Mouse (Mus musculus): ENCODE measurements at regions not wholly inside any gene's neighbourhood (a gene's known extent, or its start where the extent isn't known, plus 50 kb on each side); places are given as distances from the start of the nearest gene placed in this dataset.

DNA sequence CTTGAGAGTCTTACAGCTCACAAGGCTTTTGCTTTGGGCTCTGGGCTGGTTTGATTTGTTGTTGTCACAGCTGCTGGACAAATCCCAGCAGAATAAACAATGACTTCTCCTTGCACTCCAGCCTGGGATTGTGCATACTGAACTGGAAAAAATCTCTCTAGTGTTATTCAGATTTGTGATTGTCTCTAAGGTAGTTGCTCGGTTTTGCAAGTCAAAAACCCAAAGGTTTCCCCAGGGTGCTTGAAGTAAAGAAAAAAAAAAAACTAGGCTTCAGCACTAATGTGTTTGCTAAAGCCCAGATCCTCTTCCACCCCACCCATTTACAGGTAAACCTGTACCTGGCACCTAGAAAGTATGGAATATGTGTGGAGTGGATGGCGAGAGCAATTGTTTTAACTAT lies 149.5 kb upstream of the Spef2 start:
- no peak for DNase-seq

DNA sequence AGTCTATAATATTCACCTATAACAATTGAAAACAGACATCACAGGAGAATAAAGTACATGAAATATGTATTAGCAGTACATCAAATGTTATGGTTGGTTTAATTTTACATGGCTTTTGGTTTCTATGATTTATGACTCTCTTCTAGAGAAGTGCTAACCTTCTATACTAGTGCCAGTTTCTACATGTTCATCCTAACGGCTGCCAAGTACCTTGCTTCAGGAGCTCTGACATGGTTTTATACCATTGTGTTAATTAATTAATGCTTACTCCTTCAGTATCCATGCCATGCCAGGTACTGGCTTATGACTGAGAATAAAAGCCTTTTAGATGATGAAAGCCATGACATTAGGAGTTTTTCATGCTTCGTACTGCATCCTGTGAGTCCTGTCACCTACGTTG lies 144.5 kb upstream of the Spef2 start:
- DNase-seq: no peak

DNA sequence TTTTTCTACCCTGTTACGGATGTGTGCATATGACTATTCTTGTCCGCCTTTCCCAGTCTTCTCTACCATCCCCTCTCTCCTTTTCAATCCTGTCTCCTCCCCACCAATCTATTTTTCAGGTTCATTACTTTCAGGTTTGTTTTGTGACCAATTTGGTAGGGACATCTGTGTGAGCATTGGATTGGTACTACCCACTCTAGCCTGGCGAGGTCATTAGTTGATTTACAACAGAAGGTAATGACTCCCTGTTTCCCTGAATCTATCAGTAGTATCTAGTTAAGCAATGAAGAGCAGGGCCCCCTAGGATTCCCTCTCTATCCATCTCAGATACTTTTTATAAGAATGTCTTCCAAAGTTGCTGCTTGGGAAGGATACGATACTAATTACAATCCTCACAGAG lies 143.5 kb upstream of the Spef2 start:
- no peak for DNase-seq

DNA sequence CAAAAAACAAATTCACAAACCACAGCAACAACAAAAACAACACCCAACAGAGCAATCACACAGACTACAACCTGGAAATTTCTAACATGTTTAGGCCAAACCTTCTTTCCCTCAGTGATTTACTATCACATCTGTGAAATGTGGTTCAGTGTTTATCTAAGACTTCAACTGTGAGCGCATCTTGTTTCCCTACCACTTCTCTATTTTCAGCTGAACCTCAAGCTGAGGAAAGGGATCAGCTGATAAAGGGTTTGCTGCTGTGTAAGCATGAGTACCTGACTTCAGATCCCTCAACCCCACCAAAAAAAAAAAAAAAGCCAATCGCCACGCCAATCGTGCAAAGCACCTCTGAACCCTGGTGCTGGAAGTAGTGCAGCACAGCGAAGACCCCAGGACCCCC lies 142.8 kb upstream of the Spef2 start:
- no peak for DNase-seq

DNA sequence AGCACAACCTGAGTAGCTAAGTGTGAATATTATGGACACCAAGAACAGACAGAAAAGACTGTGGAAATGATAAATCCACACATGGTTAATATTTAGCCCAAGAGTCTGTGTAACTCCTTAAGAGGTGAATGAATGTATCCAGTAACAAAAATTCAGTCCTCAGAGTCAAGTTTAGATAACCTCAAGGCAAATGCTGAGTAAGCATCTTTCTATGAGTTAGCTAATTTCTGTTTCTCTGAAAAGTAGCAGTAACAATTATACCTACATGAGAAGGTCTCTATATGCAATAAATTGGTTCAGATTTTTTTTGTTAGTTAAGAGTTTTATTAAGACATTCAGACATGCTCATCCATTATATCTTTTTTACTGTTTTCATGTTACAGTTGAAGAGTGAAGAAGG lies 127.1 kb upstream of the Spef2 start:
- no peak for DNase-seq

DNA sequence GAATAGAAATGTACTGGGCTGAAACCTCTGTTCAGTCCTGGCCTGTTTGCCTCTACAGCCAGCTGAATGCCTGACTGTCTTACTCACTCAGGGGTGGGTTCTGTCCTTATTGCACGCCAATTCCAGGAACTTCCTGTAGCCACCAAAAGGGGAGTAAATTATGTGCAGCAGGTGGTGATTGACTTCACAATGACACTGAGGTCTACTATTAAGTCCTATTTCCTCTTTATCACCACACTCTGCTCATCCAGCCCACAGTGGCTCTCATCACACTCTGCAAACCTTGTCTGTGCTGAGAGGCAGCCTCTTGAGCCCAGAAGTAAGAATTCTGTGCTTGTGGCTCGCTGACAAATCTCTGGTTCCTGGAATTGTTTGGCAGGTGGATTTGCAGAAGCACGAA lies 121.5 kb upstream of the Spef2 start:
- no peak for DNase-seq

DNA sequence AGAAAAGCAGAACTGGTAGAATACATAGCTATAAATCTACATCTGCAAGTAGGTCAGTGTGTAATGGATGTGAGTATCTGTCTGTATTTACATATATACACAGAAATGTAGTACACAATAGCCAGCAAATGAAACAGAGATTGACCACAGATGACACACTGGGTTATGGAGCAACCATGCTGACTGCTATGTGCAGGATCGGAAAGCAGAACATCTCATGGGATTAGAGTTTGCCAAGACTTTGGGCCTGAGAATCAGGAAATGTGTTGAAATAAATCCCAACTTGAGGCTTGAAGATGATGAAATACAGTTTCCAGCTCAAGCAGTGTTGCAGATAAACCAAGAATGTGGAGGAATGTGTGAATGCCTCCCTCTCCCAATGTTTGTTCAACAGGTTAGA lies 116.1 kb upstream of the Spef2 start:
- no peak for DNase-seq

DNA sequence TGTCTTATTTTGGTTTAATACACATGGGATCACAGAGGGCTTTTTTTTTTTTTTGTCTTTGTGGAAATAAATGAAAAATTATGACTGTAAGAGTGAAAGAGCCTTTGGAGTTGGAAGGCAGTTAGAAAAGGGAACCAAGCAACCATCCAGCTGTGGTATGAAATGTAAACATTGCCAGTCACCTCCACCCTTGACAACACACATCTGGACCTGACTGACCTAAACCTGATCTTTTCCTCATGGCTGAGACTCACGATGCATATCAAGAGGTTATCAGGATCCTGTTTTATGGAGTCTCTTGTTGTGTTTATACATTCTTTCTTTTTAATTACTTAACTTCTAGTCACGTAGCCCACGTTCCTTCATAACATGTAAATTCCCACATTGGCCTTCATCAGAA lies 113.2 kb upstream of the Spef2 start:
- DNase-seq: no peak

DNA sequence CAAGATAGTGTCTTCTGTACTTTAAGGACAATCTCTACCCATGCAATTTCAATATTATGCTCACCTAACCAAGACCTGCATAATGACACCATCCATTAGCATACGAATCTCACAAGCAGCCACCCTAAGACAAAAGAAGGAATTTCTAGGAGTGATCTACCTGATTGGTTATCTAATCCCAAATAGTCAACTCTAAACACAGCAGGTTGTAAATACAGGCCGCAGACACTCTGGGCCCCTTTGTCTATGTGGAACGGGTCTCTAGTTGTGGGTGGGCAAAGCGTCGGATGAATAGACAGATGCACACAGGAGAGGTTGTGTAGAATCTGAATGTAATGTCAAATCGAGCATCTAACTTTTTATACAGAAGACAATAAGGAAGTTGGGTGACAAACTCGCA lies 91.0 kb upstream of the Spef2 start:
- no peak for DNase-seq

DNA sequence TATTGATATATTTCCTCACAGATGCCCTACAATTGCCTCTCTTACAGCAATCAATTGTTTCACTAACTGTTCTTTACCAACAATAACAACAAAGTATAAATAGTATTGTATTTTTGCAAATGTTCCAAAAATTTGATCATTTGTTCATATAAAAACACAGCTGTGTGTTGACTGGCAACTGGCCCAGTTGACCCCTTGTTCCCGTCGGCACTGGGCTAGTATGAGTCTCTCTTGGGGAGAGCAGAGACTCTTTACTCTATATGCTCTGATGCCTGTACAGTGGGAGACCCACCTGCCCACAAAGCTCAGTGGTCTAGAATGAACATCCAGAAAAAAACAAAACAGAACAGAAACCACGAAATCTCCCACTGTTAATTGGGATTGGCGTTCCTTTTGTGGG lies 86.4 kb upstream of the Spef2 start:
- peak in 1 of 2 experiments; percentile 3 for DNase-seq

DNA sequence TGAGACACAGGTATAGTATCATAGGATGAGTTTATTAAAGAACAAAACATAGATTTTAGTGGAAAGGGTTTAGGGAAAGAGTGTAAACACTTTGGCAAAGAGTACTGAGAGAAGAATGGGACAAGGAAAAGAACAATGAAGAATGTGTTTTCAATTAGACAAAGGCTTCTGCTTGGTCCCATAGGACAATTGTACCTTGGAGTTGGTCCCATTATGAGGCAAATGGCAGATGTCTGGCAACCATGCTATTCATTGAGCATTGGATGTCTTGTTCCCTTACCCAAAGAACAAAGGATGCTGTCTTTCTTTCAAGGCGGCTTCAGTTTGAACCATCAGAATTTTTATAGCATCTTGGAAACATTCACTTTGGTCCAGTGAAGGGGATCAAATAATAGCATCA lies 55.8 kb upstream of the Spef2 start:
- no peak for DNase-seq

Measured in cerebellum, postnatal 25 days (tissue).